Mouse (Mus musculus) macrophage (primary cell): Measurements from ENCODE around the gene Ppp1r3e. TPM values are rescaled to one million over a fixed set of nuclear protein-coding genes. Genes with fewer than 3 reads are reported as not detected.
A peak's percentile ranks its signal among the peaks of the same experiment; 100 is the strongest.

ENCODE experiments used
- H3K27ac ChIP-seq: fragments of 350-480 bp; formaldehyde crosslinking; 2 replicates; pipeline ENCODE4 v1.9.0; 2021
- H3K36me3 ChIP-seq: fragments of 350-480 bp; formaldehyde crosslinking; 2 replicates; pipeline ENCODE4 v1.9.0; 2021; ENCODE audit errors: inconsistent target
- H3K4me3 ChIP-seq: fragments of 350-480 bp; formaldehyde crosslinking; 2 replicates; pipeline ENCODE4 v1.9.0; 2021; ENCODE audit errors: inconsistent target
- H3K79me2 ChIP-seq: fragments of 350-480 bp; formaldehyde crosslinking; 2 replicates; pipeline ENCODE4 v1.9.0; 2021; ENCODE audit errors: inconsistent target
- WGBS: methylation state at CpG from one replicate; pipeline ENCODE4 v1.1.7; 2026; ENCODE audit warnings: inconsistent platforms; ENCODE audit not compliant: missing documents; 5-methylcytosine and 5-hydroxymethylcytosine counted together
- polyA plus RNA-seq: library from polyadenylated mRNA; stranded (reverse); fragments of 250-400 nt; gene quantifications from 3 replicates; pipeline ENCODE4 v1.2.4, GENCODE M21; 2018; ENCODE audit warnings: inconsistent platforms

The Ppp1r3e gene
- polyA plus RNA-seq, 1 experiment from 2014 or later, result 11.3 TPM

- peaks cover 25% of the 10 kb centered on the region for H3K79me2 ChIP-seq
- H3K4me3 ChIP-seq, result peak overlapping the region; percentile 77
- H3K27ac ChIP-seq, result peak overlapping the region; percentile 14
- peaks cover 26% of the 10 kb centered on the region for H3K36me3 ChIP-seq
- WGBS, result under 1% methylated on average over 52 of the region's 54 CpGs
These were observed 17.2 kb upstream of the Ppp1r3e start for GRCm38 (mm10) chr14:54894296-54895151.

DNA sequence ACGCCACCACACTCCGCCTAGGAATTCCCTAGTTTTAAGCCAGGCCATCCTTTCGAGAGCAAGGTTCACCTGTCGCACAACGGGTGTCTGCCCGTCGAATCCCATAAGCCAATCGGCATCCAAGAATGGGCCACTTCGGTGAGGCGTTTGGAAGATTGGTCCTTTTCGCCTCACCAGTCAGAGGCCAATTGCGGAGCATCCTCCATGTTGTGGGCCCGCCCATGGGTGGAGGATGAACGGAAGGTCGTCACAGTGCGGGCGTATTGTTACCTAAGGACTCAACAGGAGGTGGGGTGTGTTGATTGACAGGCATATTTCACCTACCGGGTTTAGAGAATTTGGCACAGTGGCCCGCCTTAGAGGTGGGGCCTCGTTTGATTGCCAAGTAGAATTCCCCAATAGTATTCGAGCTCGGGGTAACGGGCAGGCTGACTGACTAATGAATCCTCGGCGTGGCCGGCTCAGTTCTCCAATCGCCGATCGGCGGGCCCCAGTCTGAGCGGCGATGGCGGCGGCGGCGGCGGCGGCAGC lies 16.4 kb upstream of the Ppp1r3e start:
- WGBS, result 2% methylated on average over 38 of the region's 38 CpGs
- Histone ChIP-seq H3K36me3 (peaks cover 26% of the 10 kb centered on the region), H3K27ac (peak overlapping the region; percentile 55), H3K79me2 (peaks cover 25% of the 10 kb centered on the region), H3K4me3 (peak overlapping the region; percentile 64)

DNA sequence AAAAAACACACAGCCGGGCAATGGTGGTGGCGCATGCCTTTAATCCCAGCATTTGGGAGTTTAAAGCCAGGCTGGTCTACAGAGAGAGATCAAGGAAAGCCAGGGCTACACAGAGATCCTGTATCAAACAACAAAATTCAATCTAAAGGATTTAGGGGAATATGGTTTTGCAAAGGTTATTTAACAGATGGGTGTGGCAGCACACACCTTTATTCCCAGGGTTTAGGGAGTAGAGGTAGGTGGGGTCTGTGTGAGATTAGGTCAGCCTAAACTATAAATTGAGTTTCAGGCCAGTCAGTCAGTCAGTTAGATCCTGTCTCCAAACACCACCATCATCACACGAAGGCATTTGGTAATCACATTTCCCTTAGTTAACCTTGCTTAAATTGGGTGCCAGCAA lies 14.8 kb upstream of the Ppp1r3e start, which contains the start of gene Pabpn1:
TSS of gene Pabpn1 (plus strand) at position 301 of the 400 bp plus-strand sequence.
- peak within 1 kb of the TSS; percentile 55 for H3K27ac ChIP-seq
- whole genome bisulfite sequencing, result 97% methylated on average over 3 of the region's 3 CpGs

GRCm38 (mm10) chr14:54885309-54885708 lies 8.0 kb upstream of the Ppp1r3e start:
- H3K4me3 ChIP-seq, result no peak overlapping the region
- WGBS, result 91% methylated on average over 11 of the region's 11 CpGs
- H3K79me2 ChIP-seq, result peaks cover 27% of the 10 kb centered on the region
- H3K36me3 ChIP-seq, result no peaks in the 10 kb centered on the region; the same call in 1 of the 2 replicates
- H3K27ac ChIP-seq, result no peak overlapping the region

More for the DNA sequence above, 14.8 kb upstream of the Ppp1r3e start, which contains the start of gene Pabpn1:
- Histone ChIP-seq H3K4me3 (peak within 1 kb of the TSS; percentile 64), H3K36me3 (peaks cover 11% of the 10 kb centered on the region), H3K79me2 (peaks cover 25% of the 10 kb centered on the region)

DNA sequence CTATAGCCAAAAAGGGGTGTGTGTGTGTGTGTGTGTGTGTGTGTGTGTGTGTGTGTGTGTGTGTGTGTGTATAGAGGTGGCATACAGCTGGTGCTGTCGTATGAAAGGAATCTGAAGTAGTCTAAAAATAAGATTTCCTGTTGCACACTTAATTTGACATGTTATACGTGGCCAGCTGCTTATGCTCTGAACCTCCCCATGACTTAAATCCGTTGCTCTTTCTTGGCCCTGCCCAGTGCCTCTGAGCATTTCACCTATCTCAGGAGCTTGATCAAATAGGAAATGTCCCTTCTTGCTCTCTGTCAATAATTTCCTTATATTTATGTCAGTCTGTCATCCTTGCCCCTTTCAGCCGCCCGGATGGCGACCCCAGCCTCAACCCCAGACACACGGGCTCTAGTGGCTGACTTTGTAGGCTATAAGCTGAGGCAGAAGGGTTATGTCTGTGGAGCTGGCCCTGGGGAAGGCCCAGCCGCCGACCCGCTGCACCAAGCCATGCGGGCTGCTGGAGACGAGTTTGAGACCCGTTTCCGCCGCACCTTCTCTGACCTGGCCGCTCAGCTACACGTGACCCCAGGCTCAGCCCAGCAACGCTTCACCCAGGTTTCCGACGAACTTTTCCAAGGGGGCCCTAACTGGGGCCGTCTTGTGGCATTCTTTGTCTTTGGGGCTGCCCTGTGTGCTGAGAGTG lies 6.8 kb upstream of the Ppp1r3e start:
- Histone ChIP-seq H3K27ac (peak overlapping the region; percentile 73), H3K79me2 (peaks cover 27% of the 10 kb centered on the region), H3K36me3 (no peaks in the 10 kb centered on the region; the same call in 1 of the 2 replicates), H3K4me3 (peak overlapping the region; percentile 99)
- 75% methylated on average over 20 of the region's 21 CpGs for WGBS

GRCm38 (mm10) chr14:54883154-54884021 lies 6.0 kb upstream of the Ppp1r3e start, which contains the start of the genes Bcl2l2 and Gm20521:
Gene Bcl2l2 (plus strand): TSS chr14:54883377.
Gene Gm20521 (plus strand): TSS chr14:54883441.
- H3K79me2 ChIP-seq, result peaks cover 27% of the 10 kb centered on the region
- WGBS, result 3% methylated on average over 23 of the region's 27 CpGs
- H3K27ac ChIP-seq, result peak within 1 kb of the TSS; percentile 73

DNA sequence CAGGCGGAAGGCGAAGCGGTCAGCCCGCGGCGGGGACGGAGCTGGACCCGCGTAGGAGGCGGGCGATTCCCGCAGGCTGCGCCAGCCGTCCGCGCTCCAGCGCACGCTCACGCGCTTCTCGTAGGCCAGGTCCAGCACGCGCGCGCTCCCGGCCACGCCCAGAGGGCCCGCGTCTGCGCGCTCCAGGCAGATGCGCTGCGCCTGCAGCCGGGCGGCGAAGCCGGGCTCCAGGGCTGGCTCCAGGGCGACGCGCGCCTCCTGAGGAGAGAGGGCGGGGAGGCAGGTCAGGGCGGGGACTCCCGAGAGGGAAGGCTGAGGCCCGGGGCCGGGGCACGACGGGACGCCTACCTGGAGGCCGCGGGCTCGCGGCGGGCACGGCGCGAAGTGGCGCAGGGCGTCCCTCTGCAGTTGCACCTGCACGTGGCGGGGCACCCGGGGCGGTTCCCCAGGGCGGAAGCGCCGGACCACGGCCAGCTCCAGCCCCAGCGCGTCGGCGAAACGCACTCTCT lies 757 bp downstream of the Ppp1r3e start:
- Histone ChIP-seq H3K27ac (no peak overlapping the region), H3K4me3 (peak overlapping the region; percentile 60; the same call in 1 of the 2 replicates), H3K79me2 (no peaks in the 10 kb centered on the region), H3K36me3 (no peaks in the 10 kb centered on the region)
- WGBS, result under 1% methylated on average over 61 of the region's 72 CpGs

More at GRCm38 (mm10) chr14:54883154-54884021, 6.0 kb upstream of the Ppp1r3e start, which contains the start of the genes Bcl2l2 and Gm20521:
- Histone ChIP-seq H3K4me3 (peak within 1 kb of the TSS; percentile 99), H3K36me3 (no peaks in the 10 kb centered on the region; the same call in 1 of the 2 replicates)

DNA sequence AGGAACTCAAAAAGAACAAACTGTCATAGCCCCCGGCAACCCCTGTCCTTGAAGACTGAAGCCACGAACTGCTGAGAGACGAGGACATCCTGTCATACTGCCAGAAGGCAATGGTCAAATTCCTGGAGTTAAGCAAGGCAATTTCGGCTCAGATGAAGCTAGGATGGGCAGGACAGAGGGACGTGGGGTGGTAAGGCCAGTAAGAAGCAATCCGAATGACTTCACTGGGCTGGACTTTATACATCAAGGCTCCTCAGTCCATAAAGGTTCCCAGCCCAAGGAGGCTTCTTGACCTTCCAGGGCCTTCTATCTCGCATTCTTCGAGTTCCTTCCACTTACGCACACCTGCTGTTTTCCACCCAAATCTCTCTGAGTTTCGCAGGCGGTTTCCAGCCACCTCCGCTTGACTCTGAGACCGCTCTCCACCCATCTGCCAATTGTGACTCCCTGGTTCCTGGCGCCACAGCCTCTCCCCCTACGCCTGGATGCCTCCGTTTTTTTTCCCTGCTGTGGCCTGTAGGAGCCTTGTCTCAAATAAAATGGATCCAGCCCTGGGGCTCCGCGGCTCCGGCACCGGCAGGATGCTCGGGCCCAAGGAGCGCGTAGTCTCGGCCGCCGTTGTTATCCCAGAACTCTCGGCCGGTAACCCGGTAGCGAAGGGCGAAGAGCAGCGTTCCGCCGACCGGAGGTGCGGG lies 1.4 kb downstream of the Ppp1r3e start:
- 5% methylated on average over 36 of the region's 36 CpGs for WGBS
- H3K27ac ChIP-seq, result peak overlapping the region; percentile 24

GRCm38 (mm10) chr14:54874165-54874564 lies 3.2 kb downstream of the Ppp1r3e start:
- Histone ChIP-seq H3K36me3 (no peaks in the 10 kb centered on the region), H3K27ac (no peak overlapping the region), H3K79me2 (no peaks in the 10 kb centered on the region), H3K4me3 (no peak overlapping the region)
- 94% methylated on average over 3 of the region's 3 CpGs for WGBS

More for the DNA sequence above, 1.4 kb downstream of the Ppp1r3e start:
- peak overlapping the region; percentile 60 for H3K4me3 ChIP-seq
- no peaks in the 10 kb centered on the region for H3K79me2 ChIP-seq
- no peaks in the 10 kb centered on the region for H3K36me3 ChIP-seq

- WGBS, result 91% methylated on average over 5 of the region's 5 CpGs
- Histone ChIP-seq H3K4me3 (no peak within 1 kb of the TSS), H3K79me2 (no peaks in the 10 kb centered on the region), H3K27ac (no peak within 1 kb of the TSS), H3K36me3 (no peaks in the 10 kb centered on the region)
These were observed 6.5 kb downstream of the Ppp1r3e start, which contains the start of gene Homez for GRCm38 (mm10) chr14:54870861-54871260. Gene Homez (minus strand): TSS chr14:54870961.

- H3K4me3 ChIP-seq, result no peak overlapping the region
- WGBS, result 39% methylated on average over 3 of the region's 4 CpGs
These were observed 9.3 kb downstream of the Ppp1r3e start for GRCm38 (mm10) chr14:54868026-54868425.

DNA sequence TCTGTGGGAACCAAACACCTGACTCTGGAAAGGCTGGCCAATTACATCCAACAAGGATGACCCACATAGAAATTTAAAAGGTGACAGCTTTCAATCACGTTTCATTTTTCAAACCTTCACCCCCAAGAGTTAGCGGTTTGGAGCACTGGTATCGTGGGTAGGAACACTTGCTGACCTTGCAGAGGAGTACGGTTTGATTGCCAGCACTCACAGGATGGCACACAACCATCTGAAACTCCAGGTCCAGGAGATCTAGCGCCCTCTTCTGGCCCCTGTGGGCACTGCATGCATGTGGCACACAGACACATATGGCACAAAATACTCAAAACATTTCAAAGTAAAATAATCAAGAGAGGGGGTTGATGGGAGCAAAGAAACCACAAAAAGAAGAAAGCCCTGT lies 10.4 kb downstream of the Ppp1r3e start:
- Histone ChIP-seq H3K36me3 (no peaks in the 10 kb centered on the region), H3K4me3 (no peak overlapping the region), H3K79me2 (no peaks in the 10 kb centered on the region), H3K27ac (no peak overlapping the region)
- whole genome bisulfite sequencing, result 73% methylated on average over 4 of the region's 5 CpGs

More at GRCm38 (mm10) chr14:54868026-54868425, 9.3 kb downstream of the Ppp1r3e start:
- H3K79me2 ChIP-seq, result no peaks in the 10 kb centered on the region
- H3K27ac ChIP-seq, result no peak overlapping the region
- no peaks in the 10 kb centered on the region for H3K36me3 ChIP-seq

- H3K79me2 ChIP-seq, result no peaks in the 10 kb centered on the region
- H3K27ac ChIP-seq, result no peak overlapping the region
- H3K36me3 ChIP-seq, result no peaks in the 10 kb centered on the region
- 47% methylated on average over 3 of the region's 3 CpGs for WGBS
- H3K4me3 ChIP-seq, result no peak overlapping the region
These were observed 11.1 kb downstream of the Ppp1r3e start for GRCm38 (mm10) chr14:54866268-54866667.
